Mouse (Mus musculus): ENCODE measurements around the gene Pck2. TPM values are rescaled to one million over a fixed set of nuclear protein-coding genes. Genes with fewer than 3 reads are reported as not detected.

The Pck2 gene
- polyA plus RNA-seq, 1 experiment from 2014 or later, result 109 TPM

DNA sequence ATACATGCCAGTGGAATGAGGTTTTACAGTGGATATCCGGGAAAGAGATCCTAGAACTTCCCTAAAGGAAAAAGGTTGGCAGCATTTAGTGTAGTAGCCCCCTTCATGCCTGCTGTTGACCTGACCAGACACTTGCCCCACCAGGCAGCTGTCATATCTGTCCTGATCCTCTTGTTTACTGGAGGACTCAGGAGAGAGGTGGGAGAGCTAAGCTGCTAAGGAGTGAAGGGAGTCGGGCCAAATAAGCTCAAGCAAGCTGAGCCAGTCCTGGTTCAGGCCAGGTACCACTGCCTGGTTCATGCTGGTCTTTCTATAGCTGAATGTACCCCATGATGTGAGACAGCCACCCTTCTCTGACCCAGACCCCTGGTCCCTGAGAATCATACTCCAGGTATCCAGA lies 13.4 kb upstream of the Pck2 start:
- CTCF ChIA-PET, result interaction anchor here (1.6 kb wide), 1 partner anchor 11 kb away, joined by 6 read pairs; no protein-coding TSS in a partner anchor

DNA sequence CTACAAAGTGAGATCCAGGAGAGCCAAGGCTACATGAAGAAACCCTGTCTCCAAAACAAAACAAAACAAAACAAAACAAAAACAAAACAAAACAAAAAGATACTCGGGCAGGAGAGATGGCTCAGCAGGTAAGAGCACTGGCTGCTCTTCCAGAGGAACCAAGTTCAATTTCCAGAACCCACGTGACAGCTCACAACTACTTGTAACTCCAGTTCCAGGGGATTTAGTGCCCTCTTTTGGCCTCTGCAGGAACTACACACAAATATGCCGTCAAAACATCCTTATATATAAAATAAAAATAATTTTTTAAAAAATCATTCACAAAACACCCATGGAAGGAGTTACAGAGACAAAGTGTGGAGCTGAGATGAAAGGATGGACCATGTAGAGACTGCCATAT lies 12.1 kb upstream of the Pck2 start:
- TF ChIP-seq CTCF (IDR thresholded peaks at IDR 0.05), result peak; percentile 66
- ChIA-PET POLR2A (interaction anchor here (1.1 kb wide), 1 partner anchor 12 kb away, joined by 3 read pairs; no protein-coding TSS in a partner anchor), CTCF (interaction anchor here (0.6 to 1.7 kb wide), 5 partner anchors 9 to 49 kb away, joined by 3 to 6 read pairs (median 4); partner anchors contain the start of gene Dhrs4)
- no peak for ATAC-seq
- peaks cover 46% of the 10 kb centered on the region for H3K27me3 ChIP-seq
- in situ Hi-C loops (cut with MboI; ENCODE audit: low pct_unique_long_range_greater_than_20kb), result no loop called here
- DNase-seq (ENCODE audit: low read depth, low spot score), result no peak

More for the DNA sequence above, 13.4 kb upstream of the Pck2 start:
- peaks cover 47% of the 10 kb centered on the region for H3K27me3 ChIP-seq
- POLR2A ChIA-PET, result no interaction called here
- DNase-seq (ENCODE audit: low read depth, low spot score), result no peak
- no peak for TF ChIP-seq CTCF (IDR thresholded peaks at IDR 0.05)
- no peak for ATAC-seq
- in situ Hi-C loops (cut with MboI; ENCODE audit: low pct_unique_long_range_greater_than_20kb), result no loop called here

DNA sequence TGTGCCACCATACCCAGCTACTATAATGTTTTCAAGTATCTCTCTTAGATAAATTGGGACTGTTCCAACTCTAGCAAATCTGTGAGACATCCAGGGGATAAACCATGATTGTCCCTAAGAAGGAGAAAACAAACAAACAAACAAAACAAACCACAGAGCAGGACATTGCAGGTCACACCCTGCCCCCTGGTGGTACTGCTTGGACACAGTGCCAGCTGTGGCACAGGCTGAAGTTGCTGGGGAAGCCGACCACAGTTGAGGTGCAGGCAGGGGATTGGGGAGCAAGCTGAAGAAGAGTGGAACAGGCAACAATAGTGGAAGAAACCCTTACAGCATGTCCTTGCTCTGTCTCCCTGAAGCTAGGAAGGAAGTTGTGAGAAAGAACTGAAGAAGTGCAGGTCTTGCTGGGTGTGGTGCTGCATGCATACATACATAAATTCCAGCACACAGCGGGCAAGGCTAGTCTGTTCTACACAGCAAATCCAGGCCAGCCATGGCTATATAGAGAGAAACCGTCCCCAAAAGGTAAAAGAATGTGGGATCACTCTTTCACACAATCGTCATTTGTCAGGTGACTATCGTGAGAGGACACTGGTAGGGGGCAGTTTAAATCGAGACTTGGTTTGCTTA lies 3.8 kb upstream of the Pck2 start:
- CTCF ChIA-PET, result interaction anchor here (1.1 to 1.7 kb wide), 5 partner anchors 11 to 39 kb away, joined by 3 to 8 read pairs (median 4); no protein-coding TSS in a partner anchor
- no peak for ATAC-seq
- no peak for DNase-seq (ENCODE audit: low read depth, low spot score)
- in situ Hi-C loops (cut with MboI; ENCODE audit: low pct_unique_long_range_greater_than_20kb), result loop anchor here (10.0 kb wide), 1 partner anchor 411 kb away; no protein-coding TSS in a partner anchor
- POLR2A ChIA-PET, result interaction anchor here (0.5 kb wide), 1 partner anchor 14 kb away, joined by 5 read pairs; no protein-coding TSS in a partner anchor
- no peak for TF ChIP-seq CTCF (IDR thresholded peaks at IDR 0.05)
- peaks cover 21% of the 10 kb centered on the region for H3K27me3 ChIP-seq

DNA sequence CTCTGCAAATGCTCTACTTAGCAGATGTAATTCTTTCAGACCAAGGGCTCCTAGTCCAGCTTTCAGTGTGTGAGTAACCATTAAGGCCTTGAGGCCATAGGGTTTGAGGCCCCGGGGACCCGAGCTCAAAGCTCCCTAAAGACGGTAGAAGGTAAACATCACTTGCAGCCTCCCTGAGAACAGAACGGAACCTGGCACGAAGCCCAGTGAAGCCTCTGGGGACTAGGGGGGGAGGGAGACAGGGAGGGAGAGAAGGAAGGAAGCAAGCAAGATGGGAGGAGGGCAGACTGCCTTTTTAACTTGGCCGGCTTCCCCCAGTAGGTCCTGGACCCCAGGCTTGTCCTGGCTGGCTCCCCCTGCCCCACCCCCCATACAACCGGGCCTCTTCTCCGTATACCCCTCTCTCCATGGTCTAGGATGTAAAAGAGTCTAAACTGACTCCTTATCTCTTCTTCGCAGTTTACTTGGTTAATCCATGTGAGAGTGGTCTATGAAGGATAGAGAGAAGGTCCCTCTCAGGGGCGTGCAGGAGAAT lies 788 bp downstream of the Pck2 start:
- peak; percentile 75 for DNase-seq (ENCODE audit: low read depth, low spot score)
- ChIA-PET POLR2A (interaction anchor here (0.9 to 1.4 kb wide), 2 partner anchors 17 to 55 kb away, joined by 5 to 6 read pairs; no protein-coding TSS in a partner anchor), CTCF (interaction anchor here (1.7 kb wide), 1 partner anchor 43 kb away, joined by 5 read pairs; no protein-coding TSS in a partner anchor)
- in situ Hi-C loops (cut with MboI; ENCODE audit: low pct_unique_long_range_greater_than_20kb), result no loop called here
- H3K27me3 ChIP-seq, result no peaks in the 10 kb centered on the region
- peak; percentile 4 for ATAC-seq
- no peak for TF ChIP-seq CTCF (IDR thresholded peaks at IDR 0.05)

DNA sequence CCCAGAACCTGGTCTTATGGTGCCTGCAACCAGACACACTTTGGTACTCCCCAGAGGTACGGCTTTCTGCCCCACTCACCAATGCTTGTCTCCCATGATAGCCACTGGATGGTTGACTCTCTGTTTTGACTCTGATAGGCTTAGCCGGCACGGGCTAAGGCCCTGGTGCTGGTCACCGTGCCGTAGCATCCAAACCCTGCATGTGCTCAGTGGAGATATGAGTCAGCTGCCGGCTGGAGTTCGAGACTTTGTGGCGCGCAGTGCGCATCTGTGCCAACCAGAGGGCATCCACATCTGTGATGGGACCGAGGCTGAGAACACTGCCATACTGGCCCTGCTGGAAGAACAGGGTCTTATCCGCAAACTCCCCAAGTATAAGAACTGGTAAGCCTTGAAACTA lies 2.2 kb downstream of the Pck2 start:
- ATAC-seq (no peak), DNase-seq (ENCODE audit: low read depth, low spot score) (no peak)
- H3K27me3 ChIP-seq, result no peaks in the 10 kb centered on the region
- ChIA-PET POLR2A (interaction anchor here (0.5 kb wide), 1 partner anchor 18 kb away, joined by 3 read pairs; no protein-coding TSS in a partner anchor), CTCF (interaction anchor here (1.1 kb wide), 1 partner anchor 18 kb away, joined by 3 read pairs; the partner anchor contains the start of gene A730061H03Rik)
- in situ Hi-C loops (cut with MboI; ENCODE audit: low pct_unique_long_range_greater_than_20kb), result no loop called here
- no peak for TF ChIP-seq CTCF (IDR thresholded peaks at IDR 0.05)

DNA sequence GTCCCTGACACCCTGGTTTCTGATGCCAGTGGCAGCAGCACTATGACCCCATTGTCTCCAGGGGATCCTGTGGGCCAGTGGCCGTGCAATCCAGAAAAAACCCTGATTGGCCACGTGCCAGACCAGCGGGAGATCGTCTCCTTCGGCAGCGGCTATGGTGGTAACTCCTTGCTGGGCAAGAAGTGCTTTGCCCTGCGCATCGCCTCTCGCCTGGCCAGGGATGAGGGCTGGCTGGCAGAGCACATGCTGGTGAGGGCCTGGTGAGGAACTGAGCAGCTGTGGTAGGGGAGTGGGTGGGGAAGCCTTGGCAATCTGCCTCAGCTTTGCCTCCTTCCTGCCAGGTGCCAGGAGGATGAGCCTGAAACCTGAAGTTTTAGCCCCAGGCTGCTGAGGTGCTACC lies 4.3 kb downstream of the Pck2 start:
- no peaks in the 10 kb centered on the region for H3K27me3 ChIP-seq
- ChIA-PET CTCF (no interaction called here), POLR2A (interaction anchor here (1.0 to 1.1 kb wide), 2 partner anchors 16 to 47 kb away, joined by 3 to 4 read pairs; partner anchors contain the start of gene A730061H03Rik)
- in situ Hi-C loops (cut with MboI; ENCODE audit: low pct_unique_long_range_greater_than_20kb), result no loop called here
- DNase-seq (ENCODE audit: low read depth, low spot score) (no peak), ATAC-seq (no peak)
- no peak for TF ChIP-seq CTCF (IDR thresholded peaks at IDR 0.05)

DNA sequence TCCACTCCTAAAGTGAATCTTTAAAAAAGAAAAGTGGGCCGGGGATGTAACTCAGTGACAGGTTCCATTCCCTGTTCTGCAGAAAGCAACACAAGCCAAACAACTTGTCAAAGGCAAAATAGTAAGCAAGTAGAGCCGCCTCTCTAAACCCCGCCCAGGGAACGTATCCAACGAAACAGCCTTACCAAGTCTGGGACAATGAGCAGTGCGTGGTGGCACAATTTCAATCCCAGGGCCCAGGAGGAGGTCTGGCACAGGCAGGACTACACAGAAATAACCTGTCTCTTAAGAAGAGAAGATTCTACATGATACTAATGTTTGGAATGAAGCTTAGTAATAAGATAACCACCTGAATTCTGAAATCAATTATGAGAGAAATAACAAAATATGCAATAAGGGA lies 10.1 kb downstream of the Pck2 start:
- in situ Hi-C loops (cut with MboI; ENCODE audit: low pct_unique_long_range_greater_than_20kb), result loop anchor here (10.0 kb wide), 1 partner anchor 55 kb away; the partner anchor contains the start of gene Carmil3
- TF ChIP-seq CTCF (IDR thresholded peaks at IDR 0.05), result no peak
- ChIA-PET CTCF (interaction anchor here (1.6 kb wide), 1 partner anchor 402 kb away, joined by 3 read pairs; no protein-coding TSS in a partner anchor), POLR2A (interaction anchor here (0.6 kb wide), 1 partner anchor 13 kb away, joined by 5 read pairs; no protein-coding TSS in a partner anchor)
- no peak for ATAC-seq
- no peaks in the 10 kb centered on the region for H3K27me3 ChIP-seq
- no peak for DNase-seq (ENCODE audit: low read depth, low spot score)

DNA sequence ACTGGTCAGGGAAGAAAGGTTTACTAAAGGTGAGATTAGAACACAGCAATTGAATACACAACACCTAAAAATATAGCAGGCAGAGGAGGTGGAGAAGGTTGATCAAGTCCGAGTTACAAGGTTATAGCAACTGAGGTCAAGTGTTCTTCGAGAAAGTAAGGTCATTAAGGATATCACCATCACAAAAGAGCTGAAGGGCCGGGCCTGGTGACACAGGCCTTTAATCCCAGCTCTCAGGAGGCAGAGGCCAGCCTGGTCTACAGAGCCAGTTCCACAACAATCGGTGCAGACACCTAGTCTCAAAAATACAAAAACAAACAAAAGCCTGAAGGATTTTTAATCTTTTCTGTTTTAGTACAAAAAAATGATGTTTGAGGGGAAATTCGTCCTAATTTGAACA lies 11.3 kb downstream of the Pck2 start:
- POLR2A ChIA-PET, result no interaction called here
- no peak for TF ChIP-seq CTCF (IDR thresholded peaks at IDR 0.05)

DNA sequence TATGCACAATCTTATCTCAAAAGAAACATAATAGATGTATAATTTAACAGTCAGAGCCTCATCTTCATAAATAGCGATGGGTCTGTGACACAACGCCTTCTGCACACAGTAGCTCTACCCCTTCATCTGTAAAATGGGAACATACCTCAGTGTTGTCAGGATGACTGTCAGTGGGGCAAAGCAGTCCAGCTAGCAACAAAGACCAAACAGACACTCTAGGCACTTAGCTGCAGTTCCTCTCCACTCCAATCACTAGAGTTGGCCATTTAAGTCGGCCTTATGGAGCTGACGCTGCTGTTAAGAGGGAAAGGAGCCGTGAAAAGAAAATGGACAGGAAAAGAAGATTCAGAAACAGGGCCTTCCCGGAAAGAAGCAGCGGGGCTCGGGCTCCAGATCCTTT lies 11.7 kb downstream of the Pck2 start:
- ChIA-PET POLR2A (no interaction called here), CTCF (no interaction called here)
- TF ChIP-seq CTCF (IDR thresholded peaks at IDR 0.05), result no peak
- in situ Hi-C loops (cut with MboI; ENCODE audit: low pct_unique_long_range_greater_than_20kb), result loop anchor here (10.0 kb wide), 1 partner anchor 57 kb away; the partner anchor contains the start of gene Carmil3
- no peak for ATAC-seq
- no peaks in the 10 kb centered on the region for H3K27me3 ChIP-seq
- DNase-seq (ENCODE audit: low read depth, low spot score), result no peak

More for the DNA sequence above, 11.3 kb downstream of the Pck2 start:
- CTCF ChIA-PET, result no interaction called here
- DNase-seq (ENCODE audit: low read depth, low spot score) (no peak), ATAC-seq (no peak)
- in situ Hi-C loops (cut with MboI; ENCODE audit: low pct_unique_long_range_greater_than_20kb), result loop anchor here (10.0 kb wide), 1 partner anchor 57 kb away; the partner anchor contains the start of gene Carmil3
- H3K27me3 ChIP-seq, result no peaks in the 10 kb centered on the region

DNA sequence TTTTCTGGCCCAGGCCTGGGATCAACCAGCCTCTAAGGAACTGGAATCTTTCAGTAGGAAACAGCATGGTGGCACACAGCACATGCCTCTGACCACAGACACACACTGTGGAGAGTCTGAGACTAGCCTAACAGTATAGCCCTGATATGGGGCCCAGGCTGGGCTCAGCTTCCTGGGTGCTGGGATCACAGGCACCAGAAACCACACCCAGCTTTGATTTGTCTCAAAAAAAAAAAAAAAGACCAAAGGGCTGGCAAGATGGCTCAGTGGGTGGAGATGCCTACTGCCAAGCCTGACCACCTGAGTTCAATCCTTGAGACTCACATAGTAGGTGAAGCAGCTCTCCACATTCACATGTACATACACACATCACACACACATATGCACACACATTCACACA lies 14.6 kb downstream of the Pck2 start:
- in situ Hi-C loops (cut with MboI; ENCODE audit: low pct_unique_long_range_greater_than_20kb), result loop anchor here (10.0 kb wide), 1 partner anchor 60 kb away; the partner anchor contains the start of gene Carmil3
- ChIA-PET POLR2A (no interaction called here), CTCF (interaction anchor here (1.3 to 4.3 kb wide), 2 partner anchors 57 to 63 kb away, joined by 4 to 30 read pairs; no protein-coding TSS in a partner anchor)
- TF ChIP-seq CTCF (IDR thresholded peaks at IDR 0.05), result no peak
- DNase-seq (ENCODE audit: low read depth, low spot score), result no peak
- ATAC-seq, result no peak
- H3K27me3 ChIP-seq, result no peaks in the 10 kb centered on the region
